ENCODE assay signal across 9 mouse cellular contexts in genomic region chr11:115780141-115781070, GRCm38 (mm10). TPM values are rescaled to one million over a fixed set of nuclear protein-coding genes. Genes with fewer than 3 reads are reported as not detected.
DNase-seq lines count a peak whose midpoint lies in the region; ATAC-seq and TF ChIP-seq lines count a peak whose summit lies in the region.
"Had no signal": no experiment of that assay in that cellular context is flagged by ENCODE, and none has a peak within 500 bp of the region (broad histone marks: within the 10 kb centered on the region; RNA-seq: fewer than 3 reads in every experiment).

No protein-coding gene starts in this region.

- no peaks in the 10 kb centered on the region for H3K36me3 ChIP-seq in heart, embryonic 15.5 days
- 0 out of 2 replicates have a peak, but pooled peaks cover 5% of the 10 kb centered on the region for H3K36me3 ChIP-seq in embryonic facial prominence, embryonic 15.5 days
- H3K36me3 ChIP-seq in intestine, postnatal 0 days (ENCODE audit: control insufficient read depth, insufficient read depth), result peaks cover 1% of the 10 kb centered on the region; the same call in 1 of the 2 replicates
- peaks cover 16% of the 10 kb centered on the region for H3K36me3 ChIP-seq in limb, embryonic 12.5 days

- 26% methylated on average over 20 of the region's 20 CpGs for WGBS in heart, embryonic 15.5 days
- WGBS in embryonic facial prominence, embryonic 15.5 days, result 21% methylated on average over 20 of the region's 20 CpGs
- WGBS in intestine, postnatal 0 days, result 46% methylated on average over 20 of the region's 20 CpGs
- WGBS in limb, embryonic 12.5 days, result 24% methylated on average over 20 of the region's 20 CpGs
- WGBS in olfactory bulb, adult 2 months, result 13% methylated on average over 20 of the region's 20 CpGs

- H3K4me1 ChIP-seq in heart, embryonic 15.5 days (replicated peaks), result peaks cover 58% of the 10 kb centered on the region
- H3K4me1 ChIP-seq in embryonic facial prominence, embryonic 15.5 days, result peaks cover 67% of the 10 kb centered on the region
- H3K4me1 ChIP-seq in intestine, postnatal 0 days (replicated peaks; ENCODE audit: control insufficient read depth, insufficient read depth, low read length), result peaks cover 18% of the 10 kb centered on the region
- peaks cover 42% of the 10 kb centered on the region for H3K4me1 ChIP-seq in limb, embryonic 12.5 days (replicated peaks)
- H3K4me1 ChIP-seq in olfactory bulb, adult 2 months (ENCODE audit: control insufficient read depth, insufficient read depth, low read length), result peaks cover 49% of the 10 kb centered on the region

- DNase-seq in heart, postnatal 10 days, result no peak
- no peak for DNase-seq in urinary bladder, postnatal 36 days (ENCODE audit: low spot score in 2 of 2)

- no peak for ATAC-seq in heart, embryonic 15.5 days (replicated peaks; ENCODE audit: insufficient number of reproducible peaks, insufficient read depth, low FRiP score, low read depth)
- ATAC-seq in embryonic facial prominence, embryonic 15.5 days (ENCODE audit: insufficient number of reproducible peaks, low FRiP score, low TSS enrichment, low read depth), result no peak
- no peak for ATAC-seq in intestine, postnatal 0 days
- ATAC-seq in limb, embryonic 12.5 days (ENCODE audit: insufficient number of reproducible peaks, insufficient read depth, low FRiP score, low TSS enrichment, low read depth), result no peak
- no peak for ATAC-seq in inflammation-experienced regulatory T-cells, adult 6 months
- ATAC-seq: Patski had no signal

- peak overlapping the region; percentile 29; the same call in 1 of the 2 replicates for H3K9ac ChIP-seq in heart, embryonic 15.5 days
- H3K9ac ChIP-seq in embryonic facial prominence, embryonic 15.5 days, result no peak overlapping the region
- no peak overlapping the region for H3K9ac ChIP-seq in intestine, postnatal 0 days (ENCODE audit: low read depth, low read length)
- H3K9ac ChIP-seq in limb, embryonic 12.5 days (replicated peaks), result peak overlapping the region; percentile 18; the same call in 1 of the 2 replicates

- no peaks in the 10 kb centered on the region for H3K9me3 ChIP-seq in heart, embryonic 15.5 days (replicated peaks)
- no peaks in the 10 kb centered on the region for H3K9me3 ChIP-seq in embryonic facial prominence, embryonic 15.5 days (replicated peaks)
- no peaks in the 10 kb centered on the region for H3K9me3 ChIP-seq in intestine, postnatal 0 days (ENCODE audit: control insufficient read depth)
- no peaks in the 10 kb centered on the region for H3K9me3 ChIP-seq in limb, embryonic 12.5 days

- H3K4me3 ChIP-seq in heart, embryonic 15.5 days, result no peak overlapping the region
- no peak overlapping the region for H3K4me3 ChIP-seq in embryonic facial prominence, embryonic 15.5 days (replicated peaks)
- H3K4me3 ChIP-seq in intestine, postnatal 0 days (ENCODE audit: low read depth, low read length), result no peak overlapping the region
- 0 out of 2 replicates have a peak overlapping the region, but pooled peaks have one; percentile 1 for H3K4me3 ChIP-seq in limb, embryonic 12.5 days (replicated peaks)
- peak overlapping the region; percentile 39 for H3K4me3 ChIP-seq in olfactory bulb, adult 2 months (ENCODE audit: insufficient read depth, low read depth, low read length)

- peak overlapping the region; percentile 51; the same call in 1 of the 2 replicates for H3K4me2 ChIP-seq in heart, embryonic 15.5 days
- H3K4me2 ChIP-seq in embryonic facial prominence, embryonic 15.5 days (replicated peaks), result 0 out of 2 replicates have a peak overlapping the region, but pooled peaks have one; percentile 4
- H3K4me2 ChIP-seq in intestine, postnatal 0 days (replicated peaks; ENCODE audit: low read depth), result peak overlapping the region; percentile 27; the same call in 1 of the 2 replicates
- H3K4me2 ChIP-seq in limb, embryonic 12.5 days, result peak overlapping the region; percentile 11; the same call in 1 of the 2 replicates

- intact Hi-C loops in heart, postnatal 10 days (cut with DNase I), result no loop called here

- no peak for TF ChIP-seq POLR2A in olfactory bulb, adult 2 months (IDR thresholded peaks at IDR 0.05; ENCODE audit: insufficient read depth, low read depth, low read length)

- H3K27me3 ChIP-seq in heart, embryonic 15.5 days, result no peaks in the 10 kb centered on the region
- no peaks in the 10 kb centered on the region for H3K27me3 ChIP-seq in embryonic facial prominence, embryonic 15.5 days
- H3K27me3 ChIP-seq in intestine, postnatal 0 days (replicated peaks; ENCODE audit: control insufficient read depth, insufficient read depth, low read length), result no peaks in the 10 kb centered on the region
- no peaks in the 10 kb centered on the region for H3K27me3 ChIP-seq in limb, embryonic 12.5 days
- H3K27me3 ChIP-seq: Patski had no signal

- peak overlapping the region; percentile 95 for H3K27ac ChIP-seq in heart, embryonic 15.5 days
- H3K27ac ChIP-seq in embryonic facial prominence, embryonic 15.5 days (replicated peaks), result 0 out of 2 replicates have a peak overlapping the region, but pooled peaks have one; percentile 7
- H3K27ac ChIP-seq in intestine, postnatal 0 days (ENCODE audit: low read depth, low read length), result peak overlapping the region; percentile 86; the same call in 1 of the 2 replicates
- no peak overlapping the region for H3K27ac ChIP-seq in limb, embryonic 12.5 days
- H3K27ac ChIP-seq in olfactory bulb, adult 2 months (ENCODE audit: insufficient read depth, low read depth, low read length), result peak overlapping the region; percentile 34

- no peak for TF ChIP-seq CTCF in intestine, postnatal 0 days (IDR thresholded peaks at IDR 0.05; ENCODE audit: low read depth)
- no peak for TF ChIP-seq CTCF in olfactory bulb, adult 2 months (IDR thresholded peaks at IDR 0.05; ENCODE audit: insufficient read depth, low read depth, low read length)

RNA-seq across cellular contexts. Expression of gene Tmem94, which starts 15.2 kb away (rescaled TPM):
- polyA plus RNA-seq in heart, embryonic 15.5 days (2015; fragmentation: Nextera tagmentation; extraction: Ambion mirVana), result 36.7 and 38.8 TPM in 2 replicates
- total RNA-seq in heart, postnatal 10 days (2021), result 100 to 1,000 TPM; 106 to 116 TPM
- 24.2 and 25.0 TPM in 2 replicates for polyA plus RNA-seq in embryonic facial prominence, embryonic 15.5 days (2015; fragmentation: Nextera tagmentation; extraction: Ambion mirVana)
- polyA plus RNA-seq in intestine, postnatal 0 days (2015; fragmentation: Nextera tagmentation; extraction: Ambion mirVana), result 8.2 and 8.6 TPM in 2 replicates
- polyA plus RNA-seq in limb, embryonic 12.5 days (2016; fragmentation: Nextera tagmentation; extraction: Ambion mirVana), result 26.5 and 31.9 TPM in 2 replicates
- polyA plus RNA-seq in olfactory bulb, adult 2 months (2012; ENCODE audit: insufficient read depth, insufficient read length, low replicate concordance, missing spikeins), result not detected in 2 replicates
- 10 to 100 TPM; 10.6 to 12.7 (median 11.5) TPM for polyA plus RNA-seq in inflammation-experienced regulatory T-cells, adult 6 months (2017; shearing (Covaris generic))

RNA-seq across cellular contexts. Expression of gene Caskin2, which starts 33.0 kb away (rescaled TPM):
- 18.0 and 22.5 TPM in 2 replicates for polyA plus RNA-seq in heart, embryonic 15.5 days (2015; fragmentation: Nextera tagmentation; extraction: Ambion mirVana)
- 10 to 100 TPM; 59.4 to 60.9 TPM for total RNA-seq in heart, postnatal 10 days (2021)
- polyA plus RNA-seq in embryonic facial prominence, embryonic 15.5 days (2015; fragmentation: Nextera tagmentation; extraction: Ambion mirVana), result 19.0 TPM in 2 replicates
- polyA plus RNA-seq in intestine, postnatal 0 days (2015; fragmentation: Nextera tagmentation; extraction: Ambion mirVana), result 7.4 and 7.6 TPM in 2 replicates
- polyA plus RNA-seq in limb, embryonic 12.5 days (2016; fragmentation: Nextera tagmentation; extraction: Ambion mirVana), result 14.9 and 16.2 TPM in 2 replicates
- polyA plus RNA-seq in olfactory bulb, adult 2 months (2012; ENCODE audit: insufficient read depth, insufficient read length, low replicate concordance, missing spikeins), result not detected in 2 replicates
- 1 to 10 TPM in 1 of 3 experiments, under 1 TPM in 2; 0.58 to 1.2 (median 0.87) TPM for polyA plus RNA-seq in inflammation-experienced regulatory T-cells, adult 6 months (2017; shearing (Covaris generic))

RNA-seq across cellular contexts. Expression of gene Tsen54, which starts 34.1 kb away (rescaled TPM):
- polyA plus RNA-seq in heart, embryonic 15.5 days (2015; fragmentation: Nextera tagmentation; extraction: Ambion mirVana), result 20.1 and 26.4 TPM in 2 replicates
- total RNA-seq in heart, postnatal 10 days (2021), result 10 to 100 TPM; 10.5 to 15.0 TPM
- polyA plus RNA-seq in embryonic facial prominence, embryonic 15.5 days (2015; fragmentation: Nextera tagmentation; extraction: Ambion mirVana), result 31.5 and 34.8 TPM in 2 replicates
- polyA plus RNA-seq in intestine, postnatal 0 days (2015; fragmentation: Nextera tagmentation; extraction: Ambion mirVana), result 16.7 and 17.0 TPM in 2 replicates
- 33.2 and 36.1 TPM in 2 replicates for polyA plus RNA-seq in limb, embryonic 12.5 days (2016; fragmentation: Nextera tagmentation; extraction: Ambion mirVana)
- polyA plus RNA-seq in olfactory bulb, adult 2 months (2012; ENCODE audit: insufficient read depth, insufficient read length, low replicate concordance, missing spikeins), result not detected in 2 replicates
- 10 to 100 TPM in 2 of 3 experiments, 1 to 10 TPM in 1; 9.8 to 13.2 (median 10.8) TPM for polyA plus RNA-seq in inflammation-experienced regulatory T-cells, adult 6 months (2017; shearing (Covaris generic))

RNA-seq across cellular contexts. Expression of gene Llgl2, which starts 43.4 kb away (rescaled TPM):
- polyA plus RNA-seq in heart, embryonic 15.5 days (2015; fragmentation: Nextera tagmentation; extraction: Ambion mirVana), result 12.7 and 17.2 TPM in 2 replicates
- total RNA-seq in heart, postnatal 10 days (2021), result 10 to 100 TPM; 17.9 to 18.2 TPM
- polyA plus RNA-seq in embryonic facial prominence, embryonic 15.5 days (2015; fragmentation: Nextera tagmentation; extraction: Ambion mirVana), result 21.8 and 22.6 TPM in 2 replicates
- polyA plus RNA-seq in intestine, postnatal 0 days (2015; fragmentation: Nextera tagmentation; extraction: Ambion mirVana), result 60.5 and 61.8 TPM in 2 replicates
- polyA plus RNA-seq in limb, embryonic 12.5 days (2016; fragmentation: Nextera tagmentation; extraction: Ambion mirVana), result 5.2 and 6.3 TPM in 2 replicates
- polyA plus RNA-seq in olfactory bulb, adult 2 months (2012; ENCODE audit: insufficient read depth, insufficient read length, low replicate concordance, missing spikeins), result not detected in 2 replicates
- 1 to 10 TPM; 7.0 to 9.7 (median 9.6) TPM for polyA plus RNA-seq in inflammation-experienced regulatory T-cells, adult 6 months (2017; shearing (Covaris generic))

Comparison
In these comparisons a context has a peak if more than half of its experiments do, and no peak if none do; other contexts are left out.
1. H3K4me3 ChIP-seq: peak in limb, embryonic 12.5 days (single experiment) and olfactory bulb, adult 2 months (single experiment); none in heart, embryonic 15.5 days (single experiment), embryonic facial prominence, embryonic 15.5 days (single experiment) and intestine, postnatal 0 days (single experiment).
2. H3K9ac ChIP-seq: peak in heart, embryonic 15.5 days (single experiment) and limb, embryonic 12.5 days (single experiment); none in embryonic facial prominence, embryonic 15.5 days (single experiment) and intestine, postnatal 0 days (single experiment).
3. RNA of gene Tsen54, which starts 34.1 kb away (polyA plus RNA-seq): 33.2 to 36.1 TPM in limb, embryonic 12.5 days, 31.5 to 34.8 TPM in embryonic facial prominence, embryonic 15.5 days, 20.1 to 26.4 TPM in heart, embryonic 15.5 days, 16.7 to 17.0 TPM in intestine, postnatal 0 days and 9.8 to 13.2 TPM in inflammation-experienced regulatory T-cells, adult 6 months; not detected in olfactory bulb, adult 2 months; every median in the first group is over 10 times any median in the second.
4. Peak in every context shown above with its lines, with median percentiles within 50 percentile points of each other: H3K4me2 ChIP-seq.